Mouse (Mus musculus): Measurements from ENCODE around the gene Tex37.

GRCm38 (mm10) chr6:70872570-70872969 lies 46.2 kb downstream of the Tex37 start:
- TF ChIP-seq POLR2A (IDR thresholded peaks at IDR 0.05; ENCODE audit: low read depth, low read length) = no peak
- TF ChIP-seq CTCF (IDR thresholded peaks at IDR 0.05; ENCODE audit: extremely low read depth, insufficient read length, insufficient replicate concordance, low read depth, low read length) = no peak
